Mouse (Mus musculus) myocyte (in vitro differentiated cells): Measurements from ENCODE around the gene Cfap74. TPM values are rescaled to one million over a fixed set of nuclear protein-coding genes. Genes with fewer than 3 reads are reported as not detected.

Experiments used
- H3K27me3 ChIP-seq: one replicate; pipeline ENCODE4 v1.6.1; 2011; ENCODE audit not compliant: control insufficient read depth, insufficient read depth, insufficient read length
- H3K36me3 ChIP-seq: one replicate; pipeline ENCODE4 v1.6.1; 2011; ENCODE audit not compliant: control insufficient read depth, insufficient read depth
- H3K4me2 ChIP-seq: one replicate; pipeline ENCODE4 v1.6.1; 2011; ENCODE audit warnings: low read depth, control low read depth
- H3K4me3 ChIP-seq: one replicate; pipeline ENCODE4 v1.5.1; 2011; ENCODE audit warnings: mild to moderate bottlenecking, control low read depth, moderate library complexity
- H3K79me2 ChIP-seq: one replicate; pipeline ENCODE4 v1.6.1; 2011; ENCODE audit not compliant: control insufficient read depth, insufficient read depth
- H3ac ChIP-seq: one replicate; pipeline ENCODE4 v1.6.1; 2011; ENCODE audit not compliant: control insufficient read depth, insufficient read length
- CEBPB ChIP-seq: IDR thresholded peaks from 2 replicates; pipeline ENCODE4 v1.6.1; 2011; ENCODE audit warnings: mild to moderate bottlenecking, moderate library complexity; ENCODE audit not compliant: poor library complexity, insufficient read depth, severe bottlenecking
- E2F4 ChIP-seq: IDR thresholded peaks from one replicate; pipeline ENCODE4 v1.6.1; 2011; ENCODE audit warnings: mild to moderate bottlenecking, control low read depth, moderate library complexity; ENCODE audit not compliant: insufficient read depth
- MAX ChIP-seq: IDR thresholded peaks from one replicate; pipeline ENCODE4 v1.6.1; 2011; ENCODE audit warnings: low read depth, mild to moderate bottlenecking, control low read depth
- MYOD1 ChIP-seq, 3 experiments: IDR thresholded peaks; one replicate each; pipeline ENCODE4 v1.6.1; 2011; ENCODE audit warnings: control low read depth in 2 of 3, low read depth in 2 of 3, mild to moderate bottlenecking in 2 of 3, moderate library complexity in 1 of 3; ENCODE audit not compliant: insufficient read length in 2 of 3, control insufficient read depth in 1 of 3
- MYOG ChIP-seq, 3 experiments: IDR thresholded peaks; one replicate each; pipeline ENCODE4 v1.6.1; 2011; ENCODE audit warnings: control low read depth in 2 of 3, low read depth in 2 of 3, mild to moderate bottlenecking in 2 of 3; ENCODE audit not compliant: insufficient read length in 2 of 3, control insufficient read depth in 1 of 3, insufficient read depth in 1 of 3
- POLR2A ChIP-seq: IDR thresholded peaks from one replicate; pipeline ENCODE4 v1.6.1; 2011; ENCODE audit warnings: low read depth, mild to moderate bottlenecking, control low read depth, moderate library complexity; ENCODE audit not compliant: insufficient read length
- POLR2AphosphoS2 ChIP-seq: IDR thresholded peaks from one replicate; pipeline ENCODE4 v1.6.1; 2011; ENCODE audit warnings: low read depth, control low read depth; ENCODE audit not compliant: insufficient read length
- REST ChIP-seq: IDR thresholded peaks from one replicate; pipeline ENCODE4 v1.6.1; 2011; ENCODE audit warnings: mild to moderate bottlenecking, control low read depth, moderate library complexity; ENCODE audit not compliant: insufficient read depth, insufficient read length
- SRF ChIP-seq: IDR thresholded peaks from one replicate; pipeline ENCODE4 v1.6.1; 2011; ENCODE audit warnings: low read depth; ENCODE audit not compliant: control insufficient read depth, insufficient read length
- TCF12 ChIP-seq: IDR thresholded peaks from one replicate; pipeline ENCODE4 v1.6.1; 2011; ENCODE audit warnings: mild to moderate bottlenecking, control low read depth; ENCODE audit not compliant: poor library complexity, insufficient read depth, severe bottlenecking
- TCF3 ChIP-seq: IDR thresholded peaks from one replicate; pipeline ENCODE4 v1.6.1; 2011; ENCODE audit warnings: low read depth, control low read depth; ENCODE audit not compliant: insufficient read length
- USF1 ChIP-seq: IDR thresholded peaks from one replicate; pipeline ENCODE4 v1.6.1; 2011; ENCODE audit warnings: low read depth, mild to moderate bottlenecking, control low read depth, moderate library complexity
- polyA plus RNA-seq: library from polyadenylated mRNA; unstranded; fragments of >200 nt; fragmentation: generic; extraction: Trizol; gene quantifications from one replicate; pipeline ENCODE4 v1.2.1, GENCODE M21; 2012; ENCODE audit warnings: missing spikeins

Gene Cfap74
- polyA plus RNA-seq, 1 experiment, result 0.22 TPM

DNA sequence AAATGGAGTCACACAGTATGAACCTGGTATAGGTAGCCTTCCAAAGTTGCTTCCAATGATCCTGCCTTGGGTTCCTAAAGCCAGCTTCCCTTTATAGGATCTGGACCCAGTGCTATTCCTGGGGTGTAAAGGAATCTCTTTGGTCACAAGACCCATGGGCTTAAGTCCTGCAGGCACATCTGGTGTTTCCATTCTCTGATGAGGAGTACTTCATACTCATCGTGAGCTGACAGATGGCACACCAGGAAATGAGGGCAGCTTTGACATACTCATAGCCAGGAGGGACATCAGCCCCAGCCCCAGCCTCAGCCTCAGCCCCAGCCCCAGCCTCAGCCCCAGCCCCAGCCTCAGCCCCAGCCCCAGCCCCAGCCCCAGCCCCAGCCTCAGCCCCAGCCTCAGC lies 6.5 kb upstream of the Cfap74 start:
- no peak for TF ChIP-seq POLR2AphosphoS2
- H3K4me2 ChIP-seq, result no peak overlapping the region
- no peak overlapping the region for H3ac ChIP-seq
- no peak overlapping the region for H3K4me3 ChIP-seq
- H3K79me2 ChIP-seq, result no peaks in the 10 kb centered on the region
- peaks cover 39% of the 10 kb centered on the region for H3K27me3 ChIP-seq
- H3K36me3 ChIP-seq, result no peaks in the 10 kb centered on the region

DNA sequence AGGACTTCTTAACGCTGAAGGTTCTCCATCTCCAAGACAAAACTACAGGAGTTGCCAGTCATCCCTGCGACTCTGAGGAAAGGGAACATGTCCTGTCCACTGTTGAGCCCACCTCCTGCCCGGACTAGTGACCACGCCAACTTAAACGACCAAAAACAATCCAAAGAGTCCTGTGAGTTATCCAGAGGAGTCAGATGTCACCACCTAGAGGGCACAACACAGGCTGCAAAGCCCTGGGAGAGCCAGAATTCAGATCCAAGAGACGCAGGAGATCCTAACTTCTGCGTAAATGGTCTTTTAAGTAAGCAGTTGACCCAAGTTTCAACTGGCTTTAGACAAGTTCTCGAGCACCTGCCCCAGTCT lies 314 bp upstream of the Cfap74 start:
- Histone ChIP-seq H3K4me3 (peak overlapping the region; percentile 3), H3ac (no peak overlapping the region), H3K36me3 (no peaks in the 10 kb centered on the region), H3K4me2 (peak overlapping the region; percentile 72), H3K27me3 (peaks cover 17% of the 10 kb centered on the region), H3K79me2 (no peaks in the 10 kb centered on the region)
- TF ChIP-seq MYOD1 (IDR thresholded peaks at IDR 0.05; ENCODE audit: control insufficient read depth in 1 of 3, insufficient read length in 2 of 3, low read depth in 2 of 3) (no peak), E2F4 (no peak), SRF (no peak), TCF12 (no peak), REST (no peak), MAX (no peak), USF1 (no peak), CEBPB (no peak), POLR2AphosphoS2 (no peak), POLR2A (no peak), MYOG (IDR thresholded peaks at IDR 0.05; ENCODE audit: control insufficient read depth in 1 of 3, insufficient read depth in 1 of 3, insufficient read length in 2 of 3, low read depth in 2 of 3) (no peak), TCF3 (no peak)

DNA sequence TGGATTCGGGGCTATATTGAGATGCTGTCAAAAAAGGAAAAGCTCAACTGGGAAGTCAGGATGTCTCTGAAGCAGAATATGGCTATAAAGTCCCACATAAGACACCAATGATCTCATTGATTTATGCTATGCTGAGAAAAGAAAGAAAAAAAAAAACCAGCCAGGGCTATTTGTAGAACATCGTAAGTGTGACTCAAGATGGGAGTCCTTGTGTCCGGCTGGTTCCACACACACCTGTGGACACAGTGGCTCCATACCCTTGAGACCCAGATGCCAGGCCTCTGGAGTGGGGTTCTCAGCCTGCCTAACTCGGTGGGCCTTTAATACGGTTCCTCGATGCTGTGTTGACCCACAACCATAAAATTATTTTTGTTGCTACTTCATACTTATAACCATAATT lies 3.1 kb downstream of the Cfap74 start:
- Histone ChIP-seq H3K4me2 (no peak overlapping the region), H3K4me3 (no peak overlapping the region), H3K27me3 (peaks cover 12% of the 10 kb centered on the region), H3ac (no peak overlapping the region), H3K79me2 (no peaks in the 10 kb centered on the region), H3K36me3 (no peaks in the 10 kb centered on the region)
- TF ChIP-seq CEBPB (no peak), MAX (no peak), MYOD1 (IDR thresholded peaks at IDR 0.05; ENCODE audit: control insufficient read depth in 1 of 3, insufficient read length in 2 of 3, low read depth in 2 of 3) (no peak), TCF12 (no peak), SRF (no peak), POLR2AphosphoS2 (no peak), TCF3 (no peak), REST (no peak), MYOG (IDR thresholded peaks at IDR 0.05; ENCODE audit: control insufficient read depth in 1 of 3, insufficient read depth in 1 of 3, insufficient read length in 2 of 3, low read depth in 2 of 3) (no peak), POLR2A (no peak), USF1 (no peak), E2F4 (no peak)

DNA sequence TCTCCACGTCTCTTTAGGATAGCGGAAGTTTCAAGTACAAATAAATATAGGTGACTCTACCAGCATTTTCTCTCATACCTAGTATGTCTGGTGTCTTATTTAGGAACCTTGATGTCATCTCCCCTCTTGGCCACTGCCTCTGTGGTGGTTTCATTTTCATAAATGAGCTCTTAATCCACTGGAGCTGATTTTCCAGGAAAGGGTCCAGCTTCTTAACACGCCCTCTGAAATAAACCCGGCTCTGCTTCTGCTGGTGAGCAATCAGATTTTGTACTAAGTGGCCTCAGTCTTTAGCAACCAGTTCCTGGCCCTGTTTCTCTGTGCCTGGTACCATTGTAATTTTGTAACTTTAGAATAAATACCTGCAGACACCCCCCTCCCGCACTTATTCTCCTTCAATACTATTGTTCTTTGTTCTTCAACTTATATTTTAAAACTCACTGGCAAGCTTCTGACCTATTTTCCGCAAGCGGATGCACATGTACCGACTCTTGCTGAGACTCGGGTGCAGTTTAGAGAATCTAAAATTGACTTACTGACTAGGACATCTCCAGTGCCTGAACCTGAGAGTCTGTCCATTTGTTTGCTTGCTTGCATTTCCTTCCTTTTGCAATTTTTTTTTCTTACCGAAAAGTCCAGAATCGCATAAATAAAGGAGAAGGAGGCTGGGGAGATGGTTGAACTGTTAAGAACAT lies 4.8 kb downstream of the Cfap74 start:
- H3K79me2 ChIP-seq, result no peaks in the 10 kb centered on the region
- no peak overlapping the region for H3K4me3 ChIP-seq
- no peak for TF ChIP-seq SRF
- no peak for TF ChIP-seq E2F4
- no peak for TF ChIP-seq REST
- no peak for TF ChIP-seq MYOG (IDR thresholded peaks at IDR 0.05; ENCODE audit: control insufficient read depth in 1 of 3, insufficient read depth in 1 of 3, insufficient read length in 2 of 3, low read depth in 2 of 3)
- TF ChIP-seq MAX, result no peak
- no peak for TF ChIP-seq TCF12
- no peak for TF ChIP-seq MYOD1 (IDR thresholded peaks at IDR 0.05; ENCODE audit: control insufficient read depth in 1 of 3, insufficient read length in 2 of 3, low read depth in 2 of 3)
- no peak for TF ChIP-seq POLR2A
- no peak for TF ChIP-seq CEBPB
- TF ChIP-seq USF1, result no peak
- TF ChIP-seq POLR2AphosphoS2, result no peak
- TF ChIP-seq TCF3, result no peak
- peaks cover 10% of the 10 kb centered on the region for H3K27me3 ChIP-seq
- no peak overlapping the region for H3ac ChIP-seq
- no peak overlapping the region for H3K4me2 ChIP-seq
- H3K36me3 ChIP-seq, result no peaks in the 10 kb centered on the region

GRCm38 (mm10) chr4:155414656-155415235 lies 5.8 kb downstream of the Cfap74 start:
- no peak overlapping the region for H3K4me3 ChIP-seq
- no peaks in the 10 kb centered on the region for H3K36me3 ChIP-seq
- H3K4me2 ChIP-seq, result no peak overlapping the region
- no peak for TF ChIP-seq E2F4
- TF ChIP-seq POLR2AphosphoS2, result no peak
- TF ChIP-seq TCF12, result no peak
- TF ChIP-seq POLR2A, result no peak
- TF ChIP-seq SRF, result no peak
- TF ChIP-seq MYOG (IDR thresholded peaks at IDR 0.05; ENCODE audit: control insufficient read depth in 1 of 3, insufficient read depth in 1 of 3, insufficient read length in 2 of 3, low read depth in 2 of 3), result no peak
- no peak for TF ChIP-seq CEBPB
- no peak for TF ChIP-seq MYOD1 (IDR thresholded peaks at IDR 0.05; ENCODE audit: control insufficient read depth in 1 of 3, insufficient read length in 2 of 3, low read depth in 2 of 3)
- TF ChIP-seq USF1, result no peak
- no peak for TF ChIP-seq MAX
- no peak for TF ChIP-seq REST
- TF ChIP-seq TCF3, result no peak
- H3K79me2 ChIP-seq, result no peaks in the 10 kb centered on the region
- H3ac ChIP-seq, result no peak overlapping the region
- H3K27me3 ChIP-seq, result peaks cover 9% of the 10 kb centered on the region
